ENCODE assay signal across 18 mouse cellular contexts in genomic region chr17:4175006-4175405, GRCm38 (mm10).
DNase-seq lines count a peak whose midpoint lies in the region; ATAC-seq and TF ChIP-seq lines count a peak whose summit lies in the region.
"Had no signal": no experiment of that assay in that cellular context is flagged by ENCODE, and none has a peak within 500 bp of the region (broad histone marks: within the 10 kb centered on the region; RNA-seq: fewer than 3 reads in every experiment).

No protein-coding gene starts in this region.

- intact Hi-C loops in heart, adult 2 months (cut with DNase I): loop anchor here (10.0 kb wide), 1 partner anchor 120 kb away; no protein-coding TSS in a partner anchor
- intact Hi-C loops in heart, postnatal 36 days (cut with DNase I): loop anchor here (2.0 kb wide), 1 partner anchor 44 kb away; no protein-coding TSS in a partner anchor

- no peaks in the 10 kb centered on the region for H3K9me3 ChIP-seq in hindbrain, embryonic 15.5 days
- H3K9me3 ChIP-seq in hindbrain, embryonic 11.5 days (ENCODE audit: control insufficient read depth, low read length): no peaks in the 10 kb centered on the region
- H3K9me3 ChIP-seq: embryonic facial prominence, embryonic 12.5 days; forebrain, embryonic 15.5 days; hindbrain, embryonic 13.5 days; limb, embryonic 15.5 days; liver, embryonic 15.5 days had no signal

- no peak for TF ChIP-seq POLR2A in heart, adult 2 months (IDR thresholded peaks at IDR 0.05; ENCODE audit: insufficient read depth, low read depth, low read length)

- no peak overlapping the region for H3K4me2 ChIP-seq in hindbrain, embryonic 15.5 days
- no peak overlapping the region for H3K4me2 ChIP-seq in hindbrain, embryonic 11.5 days (replicated peaks; ENCODE audit: low read depth, low read length)
- H3K4me2 ChIP-seq: embryonic facial prominence, embryonic 12.5 days; forebrain, embryonic 15.5 days; hindbrain, embryonic 13.5 days; limb, embryonic 15.5 days; liver, embryonic 15.5 days had no signal

- H3K27me3 ChIP-seq in heart, adult 2 months (ENCODE audit: control insufficient read depth, insufficient read depth, low read length): no peaks in the 10 kb centered on the region
- H3K27me3 ChIP-seq in hindbrain, embryonic 15.5 days: no peaks in the 10 kb centered on the region
- H3K27me3 ChIP-seq in hindbrain, embryonic 11.5 days (ENCODE audit: control insufficient read depth, insufficient read depth, low read length): no peaks in the 10 kb centered on the region
- H3K27me3 ChIP-seq: embryonic facial prominence, embryonic 12.5 days; hindbrain, embryonic 13.5 days; limb, embryonic 15.5 days; liver, embryonic 15.5 days had no signal

- peak overlapping the region; percentile 87 for H3K27ac ChIP-seq in heart, adult 2 months
- 0 out of 2 replicates have a peak overlapping the region, but pooled peaks have one; percentile 48 for H3K27ac ChIP-seq in hindbrain, embryonic 15.5 days (replicated peaks)
- no peak overlapping the region for H3K27ac ChIP-seq in hindbrain, embryonic 11.5 days (ENCODE audit: low read depth, low read length)
- H3K27ac ChIP-seq: forebrain, embryonic 15.5 days; limb, embryonic 15.5 days; liver, embryonic 15.5 days; stomach, postnatal 0 days had no signal

- no peak for TF ChIP-seq EP300 in heart, adult 2 months (IDR thresholded peaks at IDR 0.05; ENCODE audit: insufficient read depth, low read depth, low read length)

- H3K4me3 ChIP-seq in heart, adult 2 months: no peak overlapping the region
- H3K4me3 ChIP-seq in hindbrain, embryonic 15.5 days: no peak overlapping the region
- no peak overlapping the region for H3K4me3 ChIP-seq in hindbrain, embryonic 11.5 days (ENCODE audit: low read depth, low read length)
- H3K4me3 ChIP-seq: embryonic facial prominence, embryonic 12.5 days; forebrain, embryonic 15.5 days; hindbrain, embryonic 13.5 days; limb, embryonic 15.5 days; liver, embryonic 15.5 days had no signal

- no peak overlapping the region for H3K9ac ChIP-seq in heart, adult 2 months (ENCODE audit: low read depth, low read length)
- no peak overlapping the region for H3K9ac ChIP-seq in hindbrain, embryonic 15.5 days
- no peak overlapping the region for H3K9ac ChIP-seq in hindbrain, embryonic 11.5 days (ENCODE audit: low read depth, low read length)
- H3K9ac ChIP-seq: embryonic facial prominence, embryonic 12.5 days; forebrain, embryonic 15.5 days; hindbrain, embryonic 13.5 days; limb, embryonic 15.5 days; liver, embryonic 15.5 days had no signal

- DNase-seq in heart, adult 2 months: no peak
- no peak for DNase-seq in heart, postnatal 36 days
- DNase-seq in hindbrain, embryonic 11.5 days (ENCODE audit: low spot score): no peak
- peak; percentile 28 for DNase-seq in retina, embryonic 14.5 days (ENCODE audit: low spot score)
- no peak for DNase-seq in retina, postnatal 1 day
- DNase-seq in adrenal gland, adult (ENCODE audit: inconsistent age in 2 of 2, low spot score in 1 of 2): no peak
- no peak for DNase-seq in adrenal gland, adult 2 months
- DNase-seq: cerebellum, adult 8-10 months; gastrocnemius, postnatal 36 days; kidney, adult 8-10 months; right cerebral cortex, adult 18-20 months had no signal

- ATAC-seq in hindbrain, embryonic 15.5 days (ENCODE audit: low FRiP score, low read depth): no peak
- no peak for ATAC-seq in hindbrain, embryonic 11.5 days (ENCODE audit: low FRiP score)
- ATAC-seq: forebrain, embryonic 15.5 days had no signal

- peaks cover 2% of the 10 kb centered on the region; the same call in 1 of the 2 replicates for H3K4me1 ChIP-seq in heart, adult 2 months (ENCODE audit: control insufficient read depth, insufficient read depth, low read length)
- peaks cover 19% of the 10 kb centered on the region for H3K4me1 ChIP-seq in hindbrain, embryonic 15.5 days (replicated peaks)
- no peaks in the 10 kb centered on the region for H3K4me1 ChIP-seq in hindbrain, embryonic 11.5 days (replicated peaks; ENCODE audit: control insufficient read depth, insufficient read depth, low read length)
- H3K4me1 ChIP-seq: liver, embryonic 15.5 days had no signal

- no peaks in the 10 kb centered on the region for H3K79me2 ChIP-seq in heart, adult 2 months (replicated peaks; ENCODE audit: control insufficient read depth, insufficient read depth, low read length)

- WGBS in heart, adult 2 months: 70% methylated on average over 9 of the region's 9 CpGs
- WGBS in hindbrain, embryonic 15.5 days: 60% methylated on average over 9 of the region's 9 CpGs
- WGBS in hindbrain, embryonic 11.5 days: 78% methylated on average over 9 of the region's 9 CpGs

- H3K36me3 ChIP-seq in heart, adult 2 months (ENCODE audit: control insufficient read depth, insufficient read depth, low read length): peaks cover 3% of the 10 kb centered on the region; the same call in 1 of the 2 replicates
- no peaks in the 10 kb centered on the region for H3K36me3 ChIP-seq in hindbrain, embryonic 15.5 days
- H3K36me3 ChIP-seq in hindbrain, embryonic 11.5 days (ENCODE audit: control insufficient read depth, insufficient read depth, low read length): no peaks in the 10 kb centered on the region
- H3K36me3 ChIP-seq: embryonic facial prominence, embryonic 12.5 days; forebrain, embryonic 15.5 days; hindbrain, embryonic 13.5 days; limb, embryonic 15.5 days; liver, embryonic 15.5 days had no signal

- TF ChIP-seq CTCF in heart, adult 2 months (IDR thresholded peaks at IDR 0.05): no peak
